Mouse (Mus musculus) retina, adult 2 months (tissue): ENCODE measurements at regions not wholly inside any gene's neighbourhood (a gene's known extent, or its start where the extent isn't known, plus 50 kb on each side); places are given as distances from the start of the nearest gene placed in this dataset.
"Not testable (repeated sequence)": the region's sequence is repeated elsewhere in the genome, so short reads cannot be mapped to it uniquely, and the experiment has no call there.

Experiments
- DNase-seq: peaks from one replicate; pipeline ENCODE4 v3.0.0-alpha.2; 2012; ENCODE audit warnings: low read depth, low spot score

GRCm38 (mm10) chrX:166809165-166809564 is 223.6 kb upstream of the Egfl6 start:
- no peak for DNase-seq

GRCm38 (mm10) chrX:166808207-166808606 is 222.7 kb upstream of the Egfl6 start:
- no peak for DNase-seq

- no peak for DNase-seq
Measured at GRCm38 (mm10) chrX:166805957-166806356, 220.4 kb upstream of the Egfl6 start.

GRCm38 (mm10) chrX:166805480-166805879 is 220.0 kb upstream of the Egfl6 start:
- DNase-seq, result no peak

GRCm38 (mm10) chrX:166803246-166803645 is 217.7 kb upstream of the Egfl6 start:
- no peak for DNase-seq

- no peak for DNase-seq
Measured at GRCm38 (mm10) chrX:166801017-166801416, 215.5 kb upstream of the Egfl6 start.

- no peak for DNase-seq
Measured at GRCm38 (mm10) chrX:166795651-166796050, 210.1 kb upstream of the Egfl6 start.

GRCm38 (mm10) chrX:166789031-166789430 is 203.5 kb upstream of the Egfl6 start:
- DNase-seq, result no peak

- not testable (repeated sequence) for DNase-seq
Measured at GRCm38 (mm10) chrX:166787137-166787536, 201.6 kb upstream of the Egfl6 start.

GRCm38 (mm10) chrX:166785615-166786014 is 200.1 kb upstream of the Egfl6 start:
- DNase-seq, result no peak

GRCm38 (mm10) chrX:166783377-166783776 is 197.9 kb upstream of the Egfl6 start:
- DNase-seq, result no peak

GRCm38 (mm10) chrX:166779334-166780092 is 194.0 kb upstream of the Egfl6 start:
- peak; percentile 18 for DNase-seq

GRCm38 (mm10) chrX:166773408-166773854 is 187.9 kb upstream of the Egfl6 start:
- no peak for DNase-seq

GRCm38 (mm10) chrX:166766991-166767390 is 181.5 kb upstream of the Egfl6 start:
- no peak for DNase-seq

- DNase-seq, result no peak
Measured at GRCm38 (mm10) chrX:166765647-166766046, 180.1 kb upstream of the Egfl6 start.

GRCm38 (mm10) chrX:166762098-166762497 is 176.6 kb upstream of the Egfl6 start:
- DNase-seq, result no peak

- DNase-seq, result no peak
Measured at GRCm38 (mm10) chrX:166757152-166757551, 171.6 kb upstream of the Egfl6 start.

GRCm38 (mm10) chrX:166754967-166755654 is 169.6 kb upstream of the Egfl6 start:
- DNase-seq, result no peak

- no peak for DNase-seq
Measured at GRCm38 (mm10) chrX:166749055-166749679, 163.6 kb upstream of the Egfl6 start.

GRCm38 (mm10) chrX:166731354-166731753 is 145.8 kb upstream of the Egfl6 start:
- no peak for DNase-seq

- no peak for DNase-seq
Measured at GRCm38 (mm10) chrX:166728622-166728928, 143.1 kb upstream of the Egfl6 start.

- no peak for DNase-seq
Measured at GRCm38 (mm10) chrX:166727823-166728621, 142.5 kb upstream of the Egfl6 start.
